Mouse (Mus musculus): ENCODE data around the gene Fam135a. TPM values are rescaled to one million over a fixed set of nuclear protein-coding genes. Genes with fewer than 3 reads are reported as not detected.

Gene Fam135a
- polyA plus RNA-seq, 1 experiment from 2014 or later: 36.4 TPM

GRCm38 (mm10) chr1:24090094-24090493 lies 10.0 kb downstream of the Fam135a start:
- no peaks in the 10 kb centered on the region for H3K36me3 ChIP-seq (ENCODE audit: control insufficient read depth, insufficient read depth, low read length)
- H3K4me3 ChIP-seq (ENCODE audit: low read depth, low read length): no peak overlapping the region
- WGBS: 78% methylated on average over 5 of the region's 5 CpGs
- no peak overlapping the region for H3K9ac ChIP-seq (ENCODE audit: low read length)
- H3K4me1 ChIP-seq (replicated peaks; ENCODE audit: control insufficient read depth, insufficient read depth, low read length): peaks cover 4% of the 10 kb centered on the region; the same call in 1 of the 2 replicates
- ATAC-seq (replicated peaks; ENCODE audit: low FRiP score, low TSS enrichment, low read depth): no peak
- DNase-seq (ENCODE audit: low spot score): no peak
- no peaks in the 10 kb centered on the region for H3K27me3 ChIP-seq (replicated peaks; ENCODE audit: control insufficient read depth, insufficient read depth, low read length)
- H3K27ac ChIP-seq (ENCODE audit: low read depth): no peak overlapping the region
- H3K9me3 ChIP-seq (ENCODE audit: control insufficient read depth, low read length): no peaks in the 10 kb centered on the region
- no peak overlapping the region for H3K4me2 ChIP-seq (ENCODE audit: low read length)

DNA sequence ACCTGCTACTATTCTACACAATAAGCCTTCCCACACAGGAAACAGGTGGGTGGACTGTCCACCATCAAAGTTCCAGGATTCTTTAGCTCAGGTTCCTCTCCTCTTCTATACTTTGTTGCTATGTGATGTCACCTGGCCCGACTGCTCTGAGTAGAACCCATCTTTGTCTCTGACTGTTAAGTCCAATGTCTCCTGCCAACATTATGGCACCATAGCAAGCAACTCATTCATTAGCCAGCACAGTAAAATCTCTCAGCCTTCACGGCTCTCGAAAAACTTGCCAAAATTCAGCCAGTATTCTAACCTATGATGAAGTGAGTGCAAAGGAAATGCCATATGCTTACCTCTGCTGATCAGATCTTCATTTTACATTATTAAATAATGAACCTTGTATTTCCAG lies 14.0 kb downstream of the Fam135a start:
- no peak overlapping the region for H3K9ac ChIP-seq (ENCODE audit: low read length)
- no peak overlapping the region for H3K4me2 ChIP-seq (ENCODE audit: low read length)
- H3K4me1 ChIP-seq (replicated peaks; ENCODE audit: control insufficient read depth, insufficient read depth, low read length): peaks cover 4% of the 10 kb centered on the region; the same call in 1 of the 2 replicates
- no peak overlapping the region for H3K27ac ChIP-seq (ENCODE audit: low read depth)
- H3K36me3 ChIP-seq (ENCODE audit: control insufficient read depth, insufficient read depth, low read length): peaks cover 10% of the 10 kb centered on the region; the same call in 1 of the 2 replicates
- no peaks in the 10 kb centered on the region for H3K27me3 ChIP-seq (replicated peaks; ENCODE audit: control insufficient read depth, insufficient read depth, low read length)
- ATAC-seq (replicated peaks; ENCODE audit: low FRiP score, low TSS enrichment, low read depth) (no peak), DNase-seq (ENCODE audit: low spot score) (no peak)
- H3K4me3 ChIP-seq (ENCODE audit: low read depth, low read length): no peak overlapping the region
- no peaks in the 10 kb centered on the region for H3K9me3 ChIP-seq (ENCODE audit: control insufficient read depth, low read length)
- 93% methylated on average over 3 of the region's 3 CpGs for WGBS

GRCm38 (mm10) chr1:24074396-24074795 lies 25.7 kb downstream of the Fam135a start:
- H3K4me3 ChIP-seq (ENCODE audit: low read depth, low read length): no peak overlapping the region
- DNase-seq (ENCODE audit: low spot score) (no peak), ATAC-seq (replicated peaks; ENCODE audit: low FRiP score, low TSS enrichment, low read depth) (no peak)
- H3K4me2 ChIP-seq (ENCODE audit: low read length): no peak overlapping the region
- no peaks in the 10 kb centered on the region for H3K27me3 ChIP-seq (replicated peaks; ENCODE audit: control insufficient read depth, insufficient read depth, low read length)
- H3K27ac ChIP-seq (ENCODE audit: low read depth): no peak overlapping the region
- no peak overlapping the region for H3K9ac ChIP-seq (ENCODE audit: low read length)
- 54% methylated on average over 2 of the region's 2 CpGs for WGBS
- peaks cover 17% of the 10 kb centered on the region; the same call in 1 of the 2 replicates for H3K36me3 ChIP-seq (ENCODE audit: control insufficient read depth, insufficient read depth, low read length)
- H3K9me3 ChIP-seq (ENCODE audit: control insufficient read depth, low read length): no peaks in the 10 kb centered on the region
- H3K4me1 ChIP-seq (replicated peaks; ENCODE audit: control insufficient read depth, insufficient read depth, low read length): no peaks in the 10 kb centered on the region

DNA sequence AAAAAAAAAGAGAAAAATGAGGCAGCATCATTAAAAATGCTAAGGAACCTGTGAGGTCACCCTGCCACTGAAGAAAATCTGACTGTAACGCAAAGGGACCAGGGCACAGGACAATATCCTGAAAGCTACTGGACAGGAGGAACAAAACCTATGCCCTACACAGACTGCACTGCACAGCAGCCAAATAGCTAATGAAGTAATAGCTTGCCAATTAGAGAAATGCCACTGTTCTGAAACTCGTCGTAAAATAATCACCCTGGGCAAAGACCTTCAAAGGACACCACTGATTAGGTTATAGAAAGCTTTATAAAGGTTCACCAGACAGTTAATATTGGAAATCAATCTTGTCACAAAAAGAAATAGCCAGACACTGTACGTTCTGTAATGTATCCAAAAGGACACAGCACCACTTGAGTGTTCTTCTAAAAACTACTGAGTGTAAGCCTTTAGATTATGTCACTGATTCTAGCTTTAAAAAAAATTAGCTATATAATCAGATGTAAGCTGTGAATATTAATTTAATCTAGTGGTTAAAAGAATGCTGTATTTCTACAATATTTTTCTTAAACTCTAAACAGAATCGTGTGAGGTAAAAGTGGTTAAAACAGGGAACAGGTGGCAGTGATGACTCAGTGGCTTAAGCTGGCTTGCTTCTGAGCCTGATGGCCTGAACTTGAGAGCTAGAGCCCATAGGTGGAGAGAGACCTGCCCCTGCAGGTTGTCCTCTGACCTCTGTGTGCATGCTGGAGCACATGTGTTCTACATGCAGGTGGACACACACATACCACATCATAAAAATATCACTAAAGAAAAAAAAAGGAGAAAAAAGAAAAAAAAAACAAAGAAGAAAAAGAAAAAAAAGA lies 26.5 kb downstream of the Fam135a start:
- H3K4me1 ChIP-seq (replicated peaks; ENCODE audit: control insufficient read depth, insufficient read depth, low read length): no peaks in the 10 kb centered on the region
- H3K4me2 ChIP-seq (ENCODE audit: low read length): no peak overlapping the region
- no peaks in the 10 kb centered on the region for H3K9me3 ChIP-seq (ENCODE audit: control insufficient read depth, low read length)
- H3K36me3 ChIP-seq (ENCODE audit: control insufficient read depth, insufficient read depth, low read length): peaks cover 17% of the 10 kb centered on the region; the same call in 1 of the 2 replicates
- H3K4me3 ChIP-seq (ENCODE audit: low read depth, low read length): no peak overlapping the region
- DNase-seq (ENCODE audit: low spot score) (no peak), ATAC-seq (replicated peaks; ENCODE audit: low FRiP score, low TSS enrichment, low read depth) (no peak)
- no peaks in the 10 kb centered on the region for H3K27me3 ChIP-seq (replicated peaks; ENCODE audit: control insufficient read depth, insufficient read depth, low read length)
- no peak overlapping the region for H3K27ac ChIP-seq (ENCODE audit: low read depth)
- 85% methylated on average over 5 of the region's 5 CpGs for WGBS
- no peak overlapping the region for H3K9ac ChIP-seq (ENCODE audit: low read length)

DNA sequence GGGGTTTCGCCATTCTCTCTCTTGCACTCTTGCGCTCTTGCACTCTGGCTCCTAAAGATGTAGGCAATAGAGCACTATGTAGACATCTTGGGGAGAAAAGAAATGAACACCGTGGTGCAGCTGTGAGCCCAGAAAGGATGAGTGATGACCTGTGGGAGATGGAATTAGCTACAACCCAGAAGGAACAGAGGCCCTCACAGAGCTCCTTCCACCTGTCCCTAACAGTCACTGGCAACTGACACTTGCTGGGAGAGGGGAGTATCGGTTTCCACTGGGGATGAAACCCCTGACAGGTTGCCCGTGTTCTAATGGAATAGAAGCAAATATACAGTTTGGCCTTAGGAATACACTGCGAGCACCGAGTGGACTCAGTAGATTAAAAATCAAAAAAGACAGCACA lies 31.3 kb downstream of the Fam135a start:
- Histone ChIP-seq H3K4me2 (ENCODE audit: low read length) (no peak overlapping the region), H3K4me1 (replicated peaks; ENCODE audit: control insufficient read depth, insufficient read depth, low read length) (no peaks in the 10 kb centered on the region), H3K27me3 (replicated peaks; ENCODE audit: control insufficient read depth, insufficient read depth, low read length) (no peaks in the 10 kb centered on the region), H3K9me3 (ENCODE audit: control insufficient read depth, low read length) (no peaks in the 10 kb centered on the region), H3K4me3 (ENCODE audit: low read depth, low read length) (no peak overlapping the region), H3K27ac (ENCODE audit: low read depth) (no peak overlapping the region), H3K9ac (ENCODE audit: low read length) (no peak overlapping the region), H3K36me3 (ENCODE audit: control insufficient read depth, insufficient read depth, low read length) (peaks cover 19% of the 10 kb centered on the region; the same call in 1 of the 2 replicates)
- no peak for ATAC-seq (replicated peaks; ENCODE audit: low FRiP score, low TSS enrichment, low read depth)
- WGBS: 96% methylated on average over 7 of the region's 7 CpGs
- DNase-seq (ENCODE audit: low spot score): no peak

DNA sequence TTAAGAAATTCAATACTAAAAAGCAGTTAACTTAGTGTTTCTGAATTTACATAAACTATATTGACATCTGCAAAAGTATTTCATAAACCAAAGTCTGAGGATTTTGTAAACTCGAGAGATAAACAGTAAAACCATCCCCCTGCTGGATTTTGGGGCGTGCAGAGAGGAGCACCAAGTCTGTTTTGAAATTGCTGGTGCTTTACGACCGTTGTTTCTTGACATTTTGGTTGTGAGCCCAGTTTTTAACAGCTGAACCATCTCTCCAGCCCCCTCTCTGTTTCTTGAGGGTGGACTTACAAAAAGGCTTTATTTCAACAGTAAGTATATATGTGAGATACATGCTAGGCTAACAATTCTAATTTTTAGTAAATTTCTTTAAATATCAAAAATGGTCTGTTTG lies 33.4 kb downstream of the Fam135a start:
- no peak for ATAC-seq (replicated peaks; ENCODE audit: low FRiP score, low TSS enrichment, low read depth)

GRCm38 (mm10) chr1:24055706-24056105 lies 44.4 kb downstream of the Fam135a start:
- 94% methylated on average over 14 of the region's 14 CpGs for WGBS
- Histone ChIP-seq H3K36me3 (ENCODE audit: control insufficient read depth, insufficient read depth, low read length) (peaks cover 52% of the 10 kb centered on the region), H3K27ac (ENCODE audit: low read depth) (no peak overlapping the region), H3K4me1 (replicated peaks; ENCODE audit: control insufficient read depth, insufficient read depth, low read length) (no peaks in the 10 kb centered on the region), H3K9ac (ENCODE audit: low read length) (no peak overlapping the region), H3K4me3 (ENCODE audit: low read depth, low read length) (no peak overlapping the region), H3K9me3 (ENCODE audit: control insufficient read depth, low read length) (no peaks in the 10 kb centered on the region), H3K27me3 (replicated peaks; ENCODE audit: control insufficient read depth, insufficient read depth, low read length) (no peaks in the 10 kb centered on the region), H3K4me2 (ENCODE audit: low read length) (no peak overlapping the region)
- ATAC-seq (replicated peaks; ENCODE audit: low FRiP score, low TSS enrichment, low read depth) (no peak), DNase-seq (ENCODE audit: low spot score) (no peak)

More for the DNA sequence above, 33.4 kb downstream of the Fam135a start:
- no peak overlapping the region for H3K4me3 ChIP-seq (ENCODE audit: low read depth, low read length)
- no peaks in the 10 kb centered on the region for H3K27me3 ChIP-seq (replicated peaks; ENCODE audit: control insufficient read depth, insufficient read depth, low read length)
- H3K9ac ChIP-seq (ENCODE audit: low read length): no peak overlapping the region
- H3K4me1 ChIP-seq (replicated peaks; ENCODE audit: control insufficient read depth, insufficient read depth, low read length): no peaks in the 10 kb centered on the region
- no peaks in the 10 kb centered on the region for H3K9me3 ChIP-seq (ENCODE audit: control insufficient read depth, low read length)
- no peak for DNase-seq (ENCODE audit: low spot score)
- no peak overlapping the region for H3K4me2 ChIP-seq (ENCODE audit: low read length)
- WGBS: 46% methylated on average over 4 of the region's 4 CpGs
- H3K36me3 ChIP-seq (ENCODE audit: control insufficient read depth, insufficient read depth, low read length): peaks cover 15% of the 10 kb centered on the region; the same call in 1 of the 2 replicates
- H3K27ac ChIP-seq (ENCODE audit: low read depth): no peak overlapping the region

DNA sequence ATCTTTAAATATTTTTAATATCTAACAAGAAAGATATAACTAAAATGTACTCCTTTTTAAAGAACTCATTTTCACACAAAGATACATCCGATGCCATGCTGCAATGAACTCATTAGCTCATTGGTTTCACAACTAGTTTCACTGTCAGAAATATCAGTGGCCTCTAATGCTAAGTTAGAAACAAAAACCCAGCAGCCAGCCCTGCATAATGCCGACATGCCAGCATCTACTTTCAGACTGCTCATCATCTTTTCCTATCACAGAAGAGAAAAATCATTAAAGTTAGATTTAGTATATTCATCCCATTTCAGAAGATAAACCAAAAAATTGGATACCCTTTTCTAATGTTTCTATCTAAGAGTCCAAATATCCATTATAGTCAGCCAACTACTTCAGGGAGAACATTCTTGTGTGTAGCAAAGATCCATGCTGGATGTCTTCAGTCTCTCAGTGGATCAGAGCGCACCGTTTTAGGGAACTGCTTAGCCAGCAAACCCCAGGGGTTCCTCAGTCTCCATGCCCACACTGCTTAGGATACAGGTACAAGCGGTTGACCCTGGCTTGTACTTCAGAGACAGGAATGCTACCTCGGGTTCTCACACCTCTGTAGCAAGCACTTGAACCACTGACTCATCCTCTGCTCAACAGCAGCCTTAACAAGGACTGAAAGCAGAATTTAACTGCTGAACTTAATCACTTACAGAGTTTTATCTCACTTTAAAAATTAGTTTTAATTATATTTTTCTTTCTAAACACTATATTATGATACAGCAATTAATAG lies 53.2 kb downstream of the Fam135a start:
- Histone ChIP-seq H3K27ac (ENCODE audit: low read depth) (no peak overlapping the region), H3K4me2 (ENCODE audit: low read length) (no peak overlapping the region), H3K36me3 (ENCODE audit: control insufficient read depth, insufficient read depth, low read length) (peaks cover 32% of the 10 kb centered on the region), H3K9ac (ENCODE audit: low read length) (no peak overlapping the region), H3K27me3 (replicated peaks; ENCODE audit: control insufficient read depth, insufficient read depth, low read length) (no peaks in the 10 kb centered on the region), H3K4me1 (replicated peaks; ENCODE audit: control insufficient read depth, insufficient read depth, low read length) (no peaks in the 10 kb centered on the region), H3K9me3 (ENCODE audit: control insufficient read depth, low read length) (no peaks in the 10 kb centered on the region), H3K4me3 (ENCODE audit: low read depth, low read length) (no peak overlapping the region)
- DNase-seq (ENCODE audit: low spot score) (no peak), ATAC-seq (replicated peaks; ENCODE audit: low FRiP score, low TSS enrichment, low read depth) (no peak)
- WGBS: 80% methylated on average over 6 of the region's 6 CpGs
